Mouse (Mus musculus): ENCODE results near the gene Elp5.
"Not testable (repeated sequence)": the region's sequence is repeated elsewhere in the genome, so short reads cannot be mapped to it uniquely, and the experiment has no call there.

The Elp5 gene

DNA sequence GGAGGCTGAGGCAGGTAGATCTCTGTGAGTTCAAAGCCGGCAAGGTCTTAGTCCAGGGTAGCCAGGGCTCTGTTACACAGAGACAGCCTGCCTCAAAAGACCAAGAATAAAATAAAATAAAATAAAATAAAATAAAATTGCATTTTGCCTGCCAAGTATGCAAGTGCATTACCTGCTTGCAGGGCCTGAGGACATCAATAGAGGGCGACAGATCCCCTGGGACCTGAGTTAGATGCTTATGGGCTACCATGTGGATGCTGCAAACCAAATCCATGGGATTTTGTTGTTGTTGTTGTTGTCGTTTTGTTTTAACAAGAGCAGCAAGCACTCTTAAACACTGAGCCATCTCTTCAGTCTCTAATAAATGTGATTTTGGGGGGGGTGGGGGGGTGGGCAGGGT lies 50.1 kb downstream of the Elp5 start:
- no peak for DNase-seq

- no peak for DNase-seq
These were observed 50.5 kb downstream of the Elp5 start for GRCm38 (mm10) chr11:69931769-69932168.

GRCm38 (mm10) chr11:69930967-69931537 lies 51.3 kb downstream of the Elp5 start:
- DNase-seq: no peak

- not testable (repeated sequence) for DNase-seq
These were observed 52.1 kb downstream of the Elp5 start for GRCm38 (mm10) chr11:69930176-69930575.

DNA sequence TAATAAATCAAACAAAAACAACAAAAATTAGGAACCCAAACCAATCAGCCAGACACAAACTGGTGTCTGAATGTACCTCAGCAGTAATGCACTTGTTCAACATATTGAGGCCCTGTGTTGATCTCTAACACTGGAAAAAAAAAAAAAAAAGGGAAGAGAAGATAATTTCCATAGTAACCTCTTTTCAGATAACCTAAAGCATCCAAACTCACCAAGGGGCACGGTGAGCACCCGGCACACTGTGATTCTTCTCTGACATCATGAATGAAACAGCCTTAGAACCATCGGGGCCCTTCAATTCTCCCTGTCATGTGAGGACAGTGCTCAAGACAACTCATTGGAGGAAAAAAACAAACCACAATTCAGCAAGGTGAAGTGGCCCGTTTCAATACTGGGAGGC lies 52.6 kb downstream of the Elp5 start:
- no peak for DNase-seq

GRCm38 (mm10) chr11:69927501-69927900 lies 54.8 kb downstream of the Elp5 start:
- no peak for DNase-seq

GRCm38 (mm10) chr11:69922796-69923195 lies 59.5 kb downstream of the Elp5 start:
- DNase-seq: no peak

- DNase-seq: no peak
These were observed 60.1 kb downstream of the Elp5 start for GRCm38 (mm10) chr11:69922012-69922756.

- peak; percentile 100 for DNase-seq
These were observed 61.0 kb downstream of the Elp5 start, which contains the start of gene Eif5a for GRCm38 (mm10) chr11:69921114-69922011. Eif5a (minus strand) TSS chr11:69921958.

- peak; percentile 77 for DNase-seq
These were observed 61.9 kb downstream of the Elp5 start for GRCm38 (mm10) chr11:69920266-69921031.

- DNase-seq: peak; percentile 67
These were observed 62.6 kb downstream of the Elp5 start for GRCm38 (mm10) chr11:69919661-69920265.

GRCm38 (mm10) chr11:69919053-69919452 lies 63.3 kb downstream of the Elp5 start:
- no peak for DNase-seq

All from cerebellum, adult 11-12 months (tissue).